Mouse (Mus musculus) telencephalon, adult 2 months (tissue): ENCODE results near the gene Arhgef33.
A peak's percentile ranks its signal among the peaks of the same experiment; 100 is the strongest.
"Not testable (repeated sequence)": the region's sequence is repeated elsewhere in the genome, so short reads cannot be mapped to it uniquely, and the experiment has no call there.

Experiments
- DNase-seq: peaks from one replicate; pipeline ENCODE4 v3.0.0-alpha.2; 2011; ENCODE audit warnings: low read depth, low spot score

Arhgef33 gene

DNA sequence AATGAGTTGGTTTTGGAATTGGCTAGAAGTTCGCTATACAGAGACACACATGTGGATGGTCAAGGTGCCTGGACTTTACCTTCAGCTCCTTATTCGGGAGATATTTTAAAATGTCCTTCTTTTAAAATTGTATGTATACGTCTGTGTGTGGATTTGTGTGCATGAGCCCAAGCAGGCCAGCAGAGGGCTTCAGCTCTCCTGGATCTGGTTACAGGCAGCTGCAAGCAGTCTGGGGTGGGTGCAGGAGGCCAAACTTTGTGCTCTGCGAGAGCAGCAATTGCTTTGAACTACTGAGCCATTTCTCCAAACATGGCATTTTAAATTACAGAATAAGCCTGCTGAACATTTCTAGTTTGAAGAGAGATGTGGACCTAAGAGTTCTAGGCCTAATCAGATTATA, 38.1 kb downstream of the Arhgef33 start:
- DNase-seq = no peak

DNA sequence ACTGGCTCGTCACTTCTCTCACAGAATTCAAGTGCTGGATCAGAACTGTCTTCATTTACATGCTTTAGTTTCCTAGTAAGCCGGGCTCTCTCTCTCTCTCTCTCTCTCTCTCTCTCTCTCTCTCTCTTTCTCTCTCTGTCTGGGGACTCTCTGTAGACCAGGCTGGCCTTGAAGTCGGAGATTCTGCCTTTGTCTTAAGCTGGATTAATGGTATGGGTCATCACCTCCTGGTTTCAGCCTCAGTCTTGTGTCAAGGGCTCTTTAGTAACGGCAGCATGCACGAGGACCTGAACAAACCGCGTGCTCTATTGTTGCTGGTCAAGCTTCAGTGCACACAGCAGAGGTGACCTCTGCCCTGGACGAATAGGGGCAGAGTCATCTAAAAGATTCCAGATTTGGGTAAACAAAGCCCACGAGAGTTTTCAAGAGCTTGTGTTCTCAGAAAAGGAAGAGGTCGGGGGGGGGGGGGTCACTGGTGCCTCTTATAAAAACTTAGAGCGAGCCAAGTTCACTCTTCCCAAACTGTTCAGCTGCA, 39.5 kb downstream of the Arhgef33 start:
- no peak for DNase-seq

DNA sequence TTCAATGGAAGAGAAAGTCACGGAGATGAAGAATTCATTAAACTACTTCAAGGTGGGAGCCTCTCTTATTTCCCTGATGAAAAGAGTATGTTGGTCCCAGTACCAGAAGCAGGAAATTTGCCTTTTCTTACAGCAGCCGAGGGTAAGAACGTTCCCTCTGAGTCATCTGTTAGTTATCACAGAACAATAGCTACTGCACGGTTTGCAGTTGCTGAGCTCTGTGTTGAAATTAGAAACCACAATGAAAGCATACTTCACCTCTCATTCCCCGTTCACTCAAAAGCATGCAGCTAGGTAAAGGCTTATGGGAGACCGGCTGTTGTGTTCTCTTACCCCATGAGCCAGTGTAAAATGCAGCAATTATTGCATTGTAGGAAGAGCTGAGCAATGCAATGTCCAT, 40.0 kb downstream of the Arhgef33 start:
- DNase-seq = peak; percentile 15

DNA sequence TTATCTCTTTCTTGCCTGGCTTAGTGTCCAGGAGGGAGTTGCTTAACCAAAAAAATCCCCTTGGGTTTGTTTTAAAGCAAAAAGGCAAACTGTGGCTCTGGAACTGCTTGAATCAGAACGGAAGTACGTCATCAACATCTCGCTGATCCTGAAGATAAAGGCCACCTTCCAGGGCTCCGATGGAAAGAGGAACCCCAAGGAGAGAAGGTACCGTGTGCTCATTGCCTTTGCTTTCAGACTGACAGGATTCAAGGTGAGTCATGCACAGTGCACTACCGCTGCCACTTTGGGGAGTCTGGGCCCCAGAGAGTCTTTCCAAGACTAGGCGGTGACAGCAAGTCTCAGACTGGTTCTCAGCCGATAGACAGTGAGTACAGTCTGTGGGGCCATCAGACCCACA, 53.0 kb downstream of the Arhgef33 start:
- no peak for DNase-seq

DNA sequence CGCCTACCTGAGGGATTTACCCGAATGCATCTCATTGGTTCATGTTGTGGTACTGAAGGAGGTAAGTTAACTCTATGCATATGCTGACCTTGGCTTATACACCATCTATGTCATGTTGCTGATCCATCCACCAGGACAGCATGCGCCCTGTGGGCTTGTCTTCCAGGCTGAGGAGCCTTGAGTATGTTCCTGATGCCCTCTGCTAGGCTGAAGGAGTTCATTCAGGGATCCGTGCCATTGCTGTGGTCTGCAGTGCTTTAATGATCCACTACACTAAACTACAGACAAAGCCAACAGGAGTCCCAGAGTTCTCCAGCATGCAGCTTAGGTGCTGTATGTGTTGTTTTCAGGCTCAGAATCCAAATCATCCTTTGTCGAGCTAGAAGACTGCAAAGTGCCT, 60.1 kb downstream of the Arhgef33 start:
- no peak for DNase-seq

DNA sequence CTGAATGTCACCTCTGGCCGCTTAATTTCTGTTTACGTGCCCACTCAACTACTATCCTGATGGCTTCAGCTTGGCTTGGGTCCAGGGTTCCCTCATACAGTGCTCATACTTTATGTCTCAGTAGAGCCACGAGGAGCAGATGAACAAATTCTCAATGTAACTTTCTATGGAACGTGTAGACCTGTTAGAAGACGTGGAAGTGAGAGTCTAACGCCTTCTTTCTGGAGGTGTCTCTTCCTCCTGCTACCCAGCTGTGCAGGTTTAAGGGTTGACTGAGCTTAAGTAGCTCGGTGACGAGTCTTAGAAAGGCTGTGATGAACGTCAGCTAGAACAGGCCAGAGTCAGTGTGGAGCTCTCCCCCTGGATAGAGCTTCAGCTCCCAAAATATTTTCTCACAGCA, 61.4 kb downstream of the Arhgef33 start:
- no peak for DNase-seq

DNA sequence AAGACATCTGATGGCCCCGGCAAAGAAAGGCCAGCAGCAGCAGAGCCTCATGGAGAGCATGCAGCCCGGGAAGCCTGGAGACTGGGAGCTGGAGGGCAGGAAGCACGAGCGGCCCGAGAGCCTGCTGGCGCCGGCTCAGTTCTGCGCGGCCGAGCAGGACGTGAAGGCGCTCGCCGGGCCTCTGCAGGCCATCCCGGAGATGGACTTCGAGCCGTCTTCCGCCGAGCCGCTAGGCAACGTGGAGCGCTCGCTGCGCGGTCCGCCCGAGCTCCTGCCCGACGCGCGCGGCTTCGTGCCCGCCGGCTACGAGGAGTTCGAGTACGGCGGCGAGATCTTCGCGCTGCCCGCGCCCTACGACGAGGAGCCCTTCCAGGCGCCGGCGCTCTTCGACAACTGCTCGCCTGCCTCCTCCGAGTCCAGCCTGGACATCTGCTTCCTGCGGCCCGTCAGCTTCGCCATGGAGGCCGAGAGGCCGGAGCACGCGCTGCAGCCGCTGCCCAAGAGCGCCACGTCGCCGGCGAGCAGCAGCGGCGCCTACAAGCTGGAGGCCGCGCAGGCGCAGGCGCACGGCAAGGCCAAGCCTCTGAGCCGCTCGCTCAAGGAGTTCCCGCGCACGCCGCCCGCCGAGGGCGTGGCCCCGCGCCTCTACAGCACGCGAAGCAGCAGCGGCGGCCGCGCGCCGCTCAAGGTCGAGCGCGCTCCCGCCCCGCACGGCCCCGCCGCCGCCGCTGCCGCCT, 66.0 kb downstream of the Arhgef33 start, which contains the start of gene Gm10190:
Gene Gm10190 (minus strand): TSS at position 553 of the 737 bp plus-strand sequence.
- DNase-seq = peak; percentile 87

DNA sequence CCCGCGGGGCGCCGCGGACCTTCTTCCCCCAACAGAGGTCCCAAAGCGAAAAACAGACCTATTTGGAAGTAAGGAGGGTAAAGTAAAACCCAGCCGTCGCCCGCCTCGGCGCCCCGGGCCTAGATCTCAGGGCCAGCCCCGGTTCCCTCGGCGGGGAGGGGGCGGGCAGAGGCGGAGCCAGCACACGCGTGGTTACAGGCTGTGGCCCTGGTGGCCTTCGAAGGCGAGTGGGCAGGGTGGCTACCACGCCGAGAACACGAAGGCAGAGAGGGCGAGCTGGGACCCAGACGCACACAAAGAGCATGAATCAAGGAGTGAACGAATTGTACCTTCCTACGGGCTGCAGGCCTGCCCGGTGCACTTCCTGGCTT, 66.5 kb downstream of the Arhgef33 start:
- no peak for DNase-seq

DNA sequence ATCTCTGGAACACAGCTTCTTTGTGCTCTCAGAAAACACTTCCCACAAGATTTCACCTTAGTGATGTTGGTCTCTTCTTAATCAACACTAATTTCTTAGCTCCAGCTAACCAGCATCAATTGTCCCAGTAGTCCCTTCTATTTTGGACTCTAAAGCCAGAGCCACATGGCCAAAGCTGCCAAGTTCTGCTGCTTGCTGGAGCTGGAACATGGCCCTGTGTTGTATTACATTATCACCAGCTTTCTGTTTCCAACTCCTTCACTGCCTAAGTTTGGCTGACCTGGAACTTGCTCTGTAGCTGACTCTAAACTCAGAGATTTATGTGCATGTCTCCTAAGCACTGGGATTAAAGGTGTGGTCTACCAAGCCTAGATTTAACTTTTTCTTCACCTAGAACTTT, 71.2 kb downstream of the Arhgef33 start:
- DNase-seq = not testable (repeated sequence)

DNA sequence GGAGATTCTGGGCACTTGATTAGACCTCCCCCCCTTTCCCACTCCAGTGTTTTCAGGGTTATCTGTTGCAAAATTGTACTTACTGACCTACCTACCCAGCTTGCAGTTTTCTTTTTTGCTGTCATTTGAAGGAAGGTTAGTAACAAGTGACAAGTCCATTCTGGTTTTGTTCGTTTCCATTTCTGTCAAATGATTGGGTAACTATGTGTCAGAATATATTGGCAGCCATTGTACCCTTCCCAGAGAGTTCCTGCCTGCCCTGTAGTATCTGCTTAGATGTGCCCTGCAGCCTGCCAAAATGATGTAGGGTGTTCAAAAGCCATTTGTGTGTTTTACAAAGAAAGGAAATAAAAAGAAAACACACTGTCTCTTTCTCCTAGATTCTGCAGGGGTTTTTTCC, 78.5 kb downstream of the Arhgef33 start:
- DNase-seq = no peak

DNA sequence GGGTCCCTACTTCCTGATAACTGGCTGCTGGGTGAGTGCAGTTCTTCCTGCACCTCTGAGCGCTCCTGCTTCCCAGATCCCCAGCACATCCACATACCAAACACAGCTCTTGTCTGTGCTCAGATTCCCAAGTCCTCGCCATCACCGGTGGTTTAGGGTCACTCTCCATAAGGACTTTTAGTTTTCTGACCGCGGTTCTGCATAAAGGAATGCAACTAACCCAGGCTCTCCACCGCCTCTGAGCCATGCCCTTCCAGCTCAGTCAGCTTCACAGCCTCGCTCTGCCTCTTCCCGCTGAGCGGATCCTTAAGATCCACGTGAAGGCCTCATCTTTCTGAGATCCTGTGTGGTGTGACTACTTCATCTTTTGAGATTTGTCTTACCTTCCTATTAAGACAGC, 82.8 kb downstream of the Arhgef33 start:
- DNase-seq = no peak

DNA sequence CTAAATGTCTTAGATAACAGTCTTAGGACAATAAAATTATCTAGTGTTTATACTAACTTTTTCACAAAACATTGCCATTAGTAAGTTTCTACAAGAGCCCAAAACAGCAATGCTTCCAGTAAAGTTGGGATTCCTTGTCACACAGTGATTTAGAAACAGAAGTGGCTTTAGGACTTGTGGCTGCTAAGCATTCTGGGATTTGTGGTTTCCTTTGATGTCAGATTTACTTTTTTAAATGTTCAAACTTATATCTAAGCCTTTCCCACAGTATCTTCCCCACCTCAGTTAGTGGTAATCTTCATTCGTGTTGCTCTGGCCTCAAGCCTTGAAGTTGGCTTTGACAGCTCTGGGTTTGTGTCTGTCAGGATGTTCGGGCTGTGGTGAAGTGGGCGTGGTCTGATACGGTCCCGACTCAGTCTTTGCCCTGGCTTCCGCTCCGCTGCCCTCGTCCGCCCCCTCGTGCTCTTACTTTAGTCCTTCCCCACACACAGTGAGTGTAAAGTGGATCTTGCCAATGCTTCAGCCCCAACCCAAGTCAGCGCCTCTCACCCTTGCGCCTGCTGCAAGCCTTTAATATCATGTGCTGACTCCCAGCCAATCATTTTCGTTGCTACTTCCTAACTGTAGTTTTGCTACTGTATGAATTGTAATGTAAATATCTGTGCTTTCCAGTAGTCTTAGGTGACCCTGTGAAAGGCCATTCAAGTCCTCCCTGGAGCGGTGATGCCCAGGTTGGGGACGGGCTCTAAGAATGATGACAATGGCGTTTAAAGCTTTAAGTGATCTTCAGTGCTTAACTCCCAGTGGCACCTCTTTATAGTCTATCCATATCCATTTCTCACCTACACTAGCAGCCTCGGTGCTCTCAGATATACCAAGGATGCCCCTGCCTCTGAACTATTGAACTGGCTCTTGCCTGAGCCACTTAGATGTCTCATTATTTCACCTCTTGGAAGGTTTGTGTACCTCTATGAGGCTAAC, 84.5 kb downstream of the Arhgef33 start:
- no peak for DNase-seq

DNA sequence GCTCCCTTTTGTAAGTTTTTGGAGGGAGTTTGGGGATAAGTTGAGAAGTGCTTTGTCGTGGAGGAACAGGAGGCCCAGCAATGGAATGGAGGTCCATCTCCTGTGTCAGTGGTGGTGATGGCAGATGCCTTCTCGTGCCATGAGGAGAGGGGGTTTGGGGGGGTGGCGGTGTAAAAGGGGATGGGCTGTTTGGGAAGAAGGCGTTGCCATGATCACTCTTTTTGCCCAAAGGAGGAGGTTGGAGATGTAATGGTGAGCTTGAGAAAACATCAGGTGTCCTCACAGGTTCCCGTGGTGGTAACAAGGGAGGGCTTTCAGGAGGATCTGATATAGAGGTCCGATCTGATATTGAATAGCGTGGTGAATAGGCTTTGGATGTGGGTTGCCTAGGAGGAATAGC, 91.0 kb downstream of the Arhgef33 start:
- no peak for DNase-seq

DNA sequence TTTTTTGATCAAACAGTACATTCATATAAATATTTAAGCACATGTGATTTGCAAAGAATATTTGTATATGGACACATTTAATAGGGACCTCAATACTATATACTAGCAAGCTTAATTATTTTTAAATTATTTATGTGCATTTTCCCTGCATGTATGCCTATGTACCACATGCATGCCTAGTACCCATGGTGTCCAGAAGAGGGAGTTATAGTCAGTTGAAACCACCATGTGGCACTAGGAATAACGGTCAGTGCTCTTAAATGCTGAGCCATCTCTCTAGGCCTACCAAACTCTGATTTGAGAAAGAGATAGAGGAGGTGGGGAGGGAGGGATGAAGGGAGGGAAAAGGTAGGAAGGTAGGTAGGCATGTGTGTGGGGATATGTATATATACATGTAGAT, 104.0 kb downstream of the Arhgef33 start:
- no peak for DNase-seq

DNA sequence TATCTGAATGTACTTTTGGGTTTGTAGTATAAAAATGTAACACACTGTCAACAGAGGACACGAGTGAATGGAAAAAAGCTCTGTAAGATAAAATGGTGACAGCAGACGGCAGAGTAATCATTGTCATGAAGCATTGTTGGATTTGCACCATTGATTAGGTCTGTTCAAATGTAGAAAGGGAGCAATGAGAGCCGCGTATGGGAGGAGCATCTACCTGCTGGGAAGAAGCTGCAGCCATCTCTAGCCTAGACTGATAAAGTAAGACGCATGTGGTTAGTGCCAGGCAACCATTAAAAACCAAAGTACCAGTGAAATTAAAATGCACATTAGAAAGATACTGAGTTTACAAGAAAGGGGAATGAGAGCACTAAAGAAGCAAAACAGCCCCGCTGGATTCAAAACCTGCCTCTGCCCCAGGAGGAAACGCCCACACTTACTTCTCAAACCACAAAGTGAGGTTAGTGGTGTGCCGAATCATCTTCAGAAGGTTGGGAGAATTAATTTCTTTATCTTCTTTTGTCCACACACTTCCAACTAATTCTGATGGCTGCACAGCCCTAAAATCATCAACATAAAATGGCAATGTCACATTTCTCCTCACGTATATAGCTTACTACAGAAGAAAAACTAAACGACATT, 111.5 kb downstream of the Arhgef33 start:
- no peak for DNase-seq

DNA sequence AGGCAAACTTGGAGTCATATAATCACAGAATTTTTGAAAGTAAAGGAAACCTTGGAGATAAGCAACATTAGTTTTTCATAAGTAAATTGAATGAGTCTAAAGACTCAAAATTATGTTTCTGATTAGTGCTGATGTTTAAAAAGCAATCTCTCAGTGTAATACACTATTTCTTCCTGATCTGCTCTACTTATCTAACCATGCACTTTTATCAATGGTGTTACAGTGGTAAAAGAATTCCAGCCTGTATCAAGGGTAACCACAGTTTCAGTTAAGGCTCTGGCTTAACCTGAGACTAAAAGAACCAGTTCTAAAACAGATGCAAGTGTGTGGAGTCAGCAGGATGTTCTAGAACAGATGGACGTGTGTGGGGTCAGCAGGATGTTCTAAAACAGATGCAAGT, 113.8 kb downstream of the Arhgef33 start:
- no peak for DNase-seq

DNA sequence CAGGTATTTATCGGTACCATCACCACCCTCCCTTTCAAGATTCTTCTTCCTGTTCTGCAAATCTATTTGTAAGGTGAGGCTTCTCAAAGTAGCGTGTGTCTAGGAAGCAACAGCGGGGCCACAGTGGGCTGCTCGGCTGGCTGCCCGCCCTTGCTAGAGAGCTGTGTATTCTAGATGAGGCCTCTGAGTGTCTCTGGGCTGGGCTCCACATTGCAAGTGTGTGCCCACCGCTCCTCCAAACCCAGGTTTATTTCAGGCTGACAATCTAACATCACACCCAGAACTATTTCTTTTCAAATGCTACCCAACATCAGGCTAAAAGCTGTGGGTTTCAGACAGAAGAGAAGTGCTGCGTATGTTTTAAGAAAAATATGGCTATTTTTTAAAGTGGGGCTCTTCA, 119.0 kb downstream of the Arhgef33 start:
- no peak for DNase-seq

DNA sequence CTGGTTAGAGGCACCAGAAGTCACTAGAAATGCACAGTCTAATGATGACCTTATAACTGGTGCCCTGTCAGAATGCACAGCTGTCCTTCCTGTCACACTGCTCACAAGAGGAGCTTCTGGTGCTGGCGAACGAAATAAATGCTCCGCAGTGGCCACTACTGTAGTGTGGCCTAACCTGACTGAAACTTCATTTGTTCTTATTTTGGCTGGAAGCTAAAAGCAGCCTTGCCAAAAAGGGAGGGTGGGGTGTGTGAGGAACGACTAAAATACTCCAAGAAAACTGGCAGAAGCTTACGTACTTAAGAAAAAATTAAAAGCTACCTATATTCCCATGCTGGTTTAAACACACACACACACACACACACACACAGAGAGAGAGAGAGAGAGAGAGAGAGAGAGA, 119.7 kb downstream of the Arhgef33 start:
- peak; percentile 82 for DNase-seq

DNA sequence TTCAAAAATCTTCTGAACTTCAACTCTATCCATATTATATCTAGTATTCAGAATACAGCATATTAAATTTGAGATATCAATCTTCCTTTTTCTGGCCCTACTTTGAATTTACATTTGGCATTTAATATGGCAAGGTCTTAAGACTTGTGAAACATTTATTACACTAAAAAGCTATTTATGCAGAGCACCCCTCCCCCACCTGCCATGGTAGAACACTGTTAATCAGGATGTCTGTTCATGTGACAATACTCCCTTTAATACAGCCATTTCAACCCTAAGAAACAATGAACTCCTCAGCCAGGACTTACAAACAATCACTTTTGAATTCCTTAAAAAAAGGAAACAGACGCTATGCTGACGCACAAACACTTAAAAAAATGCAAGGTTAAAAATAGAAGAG, 120.8 kb downstream of the Arhgef33 start:
- DNase-seq = no peak

DNA sequence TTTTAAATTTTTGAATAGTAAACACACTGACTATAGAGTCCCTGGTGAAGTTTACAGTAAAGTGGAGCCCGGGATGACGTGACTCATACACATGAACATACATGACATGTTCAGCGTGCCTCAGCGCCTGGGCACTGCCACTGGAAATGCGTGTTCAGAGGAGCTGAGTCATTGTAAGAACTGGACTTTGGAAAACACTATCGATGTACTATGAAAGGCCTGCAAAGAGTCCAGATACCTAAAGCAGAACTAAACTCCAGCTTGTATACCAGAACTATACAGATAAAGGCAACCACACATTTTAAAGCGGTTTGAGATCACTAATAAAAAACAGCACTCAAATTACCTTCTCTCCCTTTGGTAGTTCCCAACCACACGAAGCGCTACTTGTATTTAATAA, 124.8 kb downstream of the Arhgef33 start:
- DNase-seq = no peak

DNA sequence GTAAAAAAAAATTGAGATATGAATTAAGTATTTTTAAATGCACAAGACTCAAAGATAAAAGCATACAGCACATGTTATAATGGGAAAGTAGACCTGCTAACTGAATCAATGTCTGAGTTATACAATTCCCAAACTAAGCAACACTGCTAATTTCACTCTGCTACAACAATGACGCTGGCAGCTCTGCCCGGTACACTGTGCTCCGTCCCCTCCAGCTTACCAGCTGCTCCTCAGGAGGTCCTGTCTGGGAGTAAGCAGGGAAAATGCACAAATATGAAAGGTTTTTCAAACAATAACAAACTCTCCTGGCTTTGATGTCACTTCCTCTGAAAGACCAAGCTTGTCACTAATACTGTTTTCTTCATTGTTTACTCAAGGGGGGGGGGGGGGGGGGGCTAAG, 127.2 kb downstream of the Arhgef33 start:
- no peak for DNase-seq

DNA sequence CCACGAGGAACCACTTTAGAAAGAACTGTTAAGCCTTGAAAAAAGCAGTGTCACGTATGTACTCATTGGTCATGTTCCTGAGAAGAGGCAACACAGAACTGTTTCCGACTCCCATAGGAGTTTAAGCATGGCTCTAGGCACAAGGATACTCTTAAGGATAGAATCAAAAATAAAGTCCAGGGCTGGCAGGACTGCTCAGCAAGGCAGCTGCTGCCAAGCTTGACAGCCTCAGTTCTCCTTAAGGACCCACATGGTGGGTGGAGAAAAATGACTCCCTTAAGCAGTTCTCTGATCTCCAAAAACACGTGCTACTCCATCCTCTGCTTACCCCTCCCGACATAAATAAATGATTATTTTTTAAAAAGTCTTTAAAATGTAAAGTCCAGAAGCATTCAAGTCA, 128.5 kb downstream of the Arhgef33 start:
- DNase-seq = no peak
